Mouse (Mus musculus): Measurements from ENCODE around the gene Sez6l.

Sez6l gene

GRCm38 (mm10) chr5:112595701-112596632, 19.0 kb upstream of the Sez6l start:
- ChIA-PET POLR2A (interaction anchor here in 1 of 4 experiments (0.5 to 1.1 kb wide), 3 partner anchors 11 to 308 kb away, joined by 3 read pairs; no protein-coding TSS in a partner anchor), CTCF (no interaction called here)

GRCm38 (mm10) chr5:112591706-112592105, 14.7 kb upstream of the Sez6l start:
- POLR2A ChIA-PET = interaction anchor here in 2 of 4 experiments (0.6 to 0.8 kb wide), 2 partner anchors 37 to 200 kb away, joined by 4 to 5 read pairs; no protein-coding TSS in a partner anchor

GRCm38 (mm10) chr5:112586071-112586470, 9.1 kb upstream of the Sez6l start:
- POLR2A ChIA-PET = interaction anchor here (0.6 to 2.6 kb wide), 16 partner anchors 8 to 225 kb away, joined by 3 to 14 read pairs (median 3); partner anchors contain the start of gene Sez6l (in 2 of the 4)
- CTCF ChIA-PET = interaction anchor here in 2 of 4 experiments (0.8 to 2.4 kb wide), 7 partner anchors 10 to 131 kb away, joined by 3 to 8 read pairs (median 4); partner anchors contain the start of gene Sez6l (in 1 of the 2)

More at GRCm38 (mm10) chr5:112591706-112592105, 14.7 kb upstream of the Sez6l start:
- CTCF ChIA-PET = no interaction called here

- ChIA-PET CTCF (interaction anchor here in 2 of 4 experiments (0.9 to 2.4 kb wide), 3 partner anchors 11 to 52 kb away, joined by 3 to 8 read pairs (median 5); no protein-coding TSS in a partner anchor), POLR2A (interaction anchor here in 1 of 4 experiments (2.6 kb wide), 1 partner anchor 8 kb away, joined by 10 read pairs; the partner anchor contains the start of gene Sez6l)
These were observed 7.3 kb upstream of the Sez6l start for GRCm38 (mm10) chr5:112584155-112584769.

- ChIA-PET POLR2A (interaction anchor here in 1 of 4 experiments (1.2 kb wide), 1 partner anchor 27 kb away, joined by 4 read pairs; no protein-coding TSS in a partner anchor), CTCF (interaction anchor here in 3 of 4 experiments (1.3 to 1.6 kb wide), 5 partner anchors 10 to 113 kb away, joined by 3 to 6 read pairs (median 3); no protein-coding TSS in a partner anchor)
These were observed 6.3 kb upstream of the Sez6l start for GRCm38 (mm10) chr5:112583304-112583703.

- ChIA-PET POLR2A (interaction anchor here in 3 of 4 experiments (0.7 to 3.1 kb wide), 4 partner anchors 8 to 48 kb away, joined by 3 to 14 read pairs (median 3); no protein-coding TSS in a partner anchor), CTCF (no interaction called here)
These were observed 765 bp upstream of the Sez6l start for GRCm38 (mm10) chr5:112577750-112578149.

- ChIA-PET CTCF (interaction anchor here in 3 of 4 experiments (0.7 to 1.8 kb wide), 5 partner anchors 10 to 130 kb away, joined by 4 to 11 read pairs (median 7); no protein-coding TSS in a partner anchor), POLR2A (interaction anchor here in 3 of 4 experiments (0.6 to 3.1 kb wide), 9 partner anchors 9 to 623 kb away, joined by 3 to 14 read pairs (median 6); no protein-coding TSS in a partner anchor)
These were observed 508 bp downstream of the Sez6l start for GRCm38 (mm10) chr5:112576361-112576992.

GRCm38 (mm10) chr5:112575151-112575915, 1.7 kb downstream of the Sez6l start:
- ChIA-PET CTCF (interaction anchor here in 3 of 4 experiments (0.5 to 2.4 kb wide), 10 partner anchors 10 to 705 kb away, joined by 3 to 11 read pairs (median 4); no protein-coding TSS in a partner anchor), POLR2A (interaction anchor here in 3 of 4 experiments (0.6 to 3.1 kb wide), 6 partner anchors 10 to 68 kb away, joined by 3 to 14 read pairs (median 9); no protein-coding TSS in a partner anchor)

- CTCF ChIA-PET = interaction anchor here (0.5 to 2.4 kb wide), 36 partner anchors 8 to 424 kb away, joined by 3 to 10 read pairs (median 4); no protein-coding TSS in a partner anchor
These were observed 3.1 kb downstream of the Sez6l start for GRCm38 (mm10) chr5:112573916-112574315.

GRCm38 (mm10) chr5:112572217-112572616, 4.8 kb downstream of the Sez6l start:
- CTCF ChIA-PET = interaction anchor here in 1 of 4 experiments (0.6 to 0.9 kb wide), 2 partner anchors 9 to 207 kb away, joined by 3 read pairs; no protein-coding TSS in a partner anchor
- POLR2A ChIA-PET = no interaction called here

More at GRCm38 (mm10) chr5:112573916-112574315, 3.1 kb downstream of the Sez6l start:
- POLR2A ChIA-PET = interaction anchor here in 2 of 4 experiments (0.5 to 1.1 kb wide), 6 partner anchors 9 to 504 kb away, joined by 3 to 5 read pairs (median 3); no protein-coding TSS in a partner anchor

GRCm38 (mm10) chr5:112565489-112565888, 11.5 kb downstream of the Sez6l start:
- POLR2A ChIA-PET = no interaction called here
- CTCF ChIA-PET = interaction anchor here in 2 of 4 experiments (1.4 to 1.9 kb wide), 2 partner anchors 8 to 9 kb away, joined by 5 to 7 read pairs; no protein-coding TSS in a partner anchor

- ChIA-PET POLR2A (interaction anchor here in 1 of 4 experiments (1.7 kb wide), 1 partner anchor 12 kb away, joined by 5 read pairs; no protein-coding TSS in a partner anchor), CTCF (interaction anchor here in 2 of 4 experiments (1.4 to 1.9 kb wide), 2 partner anchors 9 to 10 kb away, joined by 5 to 7 read pairs; no protein-coding TSS in a partner anchor)
These were observed 11.9 kb downstream of the Sez6l start for GRCm38 (mm10) chr5:112565083-112565482.

- ChIA-PET CTCF (interaction anchor here in 1 of 4 experiments (1.3 to 1.5 kb wide), 2 partner anchors 13 to 27 kb away, joined by 4 to 6 read pairs; no protein-coding TSS in a partner anchor), POLR2A (interaction anchor here in 1 of 4 experiments (0.7 to 0.8 kb wide), 2 partner anchors 15 to 590 kb away, joined by 3 read pairs; no protein-coding TSS in a partner anchor)
These were observed 16.0 kb downstream of the Sez6l start for GRCm38 (mm10) chr5:112560869-112561499.

- CTCF ChIA-PET = no interaction called here
- POLR2A ChIA-PET = interaction anchor here in 1 of 4 experiments (1.3 kb wide), 1 partner anchor 8 kb away, joined by 3 read pairs; no protein-coding TSS in a partner anchor
These were observed 16.8 kb downstream of the Sez6l start for GRCm38 (mm10) chr5:112560139-112560538.

GRCm38 (mm10) chr5:112557396-112557795, 19.6 kb downstream of the Sez6l start:
- POLR2A ChIA-PET = interaction anchor here in 1 of 4 experiments (0.7 kb wide), 1 partner anchor 527 kb away, joined by 3 read pairs; no protein-coding TSS in a partner anchor
- CTCF ChIA-PET = no interaction called here

GRCm38 (mm10) chr5:112556640-112557039, 20.3 kb downstream of the Sez6l start:
- ChIA-PET CTCF (interaction anchor here in 2 of 4 experiments (0.6 kb wide), 2 partner anchors 15 to 222 kb away, joined by 3 read pairs; no protein-coding TSS in a partner anchor), POLR2A (interaction anchor here in 2 of 4 experiments (0.6 to 0.7 kb wide), 4 partner anchors 38 to 528 kb away, joined by 3 to 4 read pairs (median 3); no protein-coding TSS in a partner anchor)
